Mouse (Mus musculus): Measurements from ENCODE around the gene Prg2. TPM values are rescaled to one million over a fixed set of nuclear protein-coding genes. Genes with fewer than 3 reads are reported as not detected.

The Prg2 gene
- total RNA-seq, 2 experiments from 2014 or later, result 5.4 to 14.4 TPM

DNA sequence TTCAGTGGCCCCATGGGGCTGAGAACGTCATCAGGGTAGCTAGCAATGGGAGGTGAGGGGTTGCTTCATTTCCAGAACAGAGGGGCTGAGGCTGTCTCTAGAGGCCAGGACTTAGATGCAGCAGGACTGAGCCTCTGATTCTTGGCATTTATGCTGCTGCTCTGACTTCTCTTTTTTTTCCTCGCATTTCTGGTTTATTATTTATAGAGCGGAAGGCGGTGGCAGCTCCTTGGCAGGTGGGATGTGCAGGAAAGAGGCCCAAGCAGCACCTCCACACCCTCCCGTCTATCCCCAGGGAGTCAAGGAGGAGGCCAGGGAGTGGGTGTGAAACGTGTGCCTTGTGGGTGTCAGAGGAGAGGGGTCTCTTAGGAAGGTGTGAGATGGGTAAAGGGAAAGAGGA, 50.7 kb downstream of the Prg2 start:
- no peak for DNase-seq

DNA sequence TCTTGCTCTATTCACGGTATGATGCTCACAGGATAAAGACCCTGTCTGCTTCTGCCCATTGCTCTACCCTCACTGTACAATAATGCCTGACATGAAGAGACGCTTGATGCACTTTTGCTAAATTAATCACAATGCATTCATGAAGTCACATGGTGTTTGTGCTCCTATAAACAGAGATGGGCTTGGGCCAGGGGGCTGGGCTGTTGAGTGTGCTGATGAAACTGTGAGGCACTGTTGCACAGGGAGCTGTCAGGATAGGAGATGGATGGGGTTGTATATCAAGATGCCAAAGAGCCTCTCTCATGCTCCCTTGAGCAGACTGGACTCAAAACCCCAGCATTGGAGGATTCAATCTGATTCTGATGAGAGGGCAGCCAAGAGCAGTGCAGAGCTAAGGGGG, 52.9 kb downstream of the Prg2 start:
- DNase-seq, result no peak

Other genes starting within 250 kb of the Prg2 start
- gene Ypel4, start 246.4 kb upstream of the Prg2 start, total RNA-seq (2021), result 1 to 10 TPM; 4.2 to 7.9 TPM
- gene Gm19426, start 236.8 kb upstream of the Prg2 start, total RNA-seq (2021), result 1 to 10 TPM; 3.1 to 7.9 TPM
- gene Serping1, start 205.0 kb upstream of the Prg2 start, total RNA-seq (2021), result 100 to 1,000 TPM in 1 of 2 experiments, 10 to 100 TPM in 1; 79.2 to 110 TPM
- gene Ube2l6, start 181.6 kb upstream of the Prg2 start, total RNA-seq (2021), result 10 to 100 TPM; 29.5 to 31.3 TPM
- gene Smtnl1, start 157.8 kb upstream of the Prg2 start, total RNA-seq (2021), result 10 to 100 TPM in 1 of 2 experiments, 1 to 10 TPM in 1; 3.8 to 21.0 TPM
- 10 to 100 TPM; 66.0 to 69.7 TPM for gene Timm10, start 153.5 kb upstream of the Prg2 start, total RNA-seq (2021)
- gene Slc43a1, start 141.6 kb upstream of the Prg2 start, total RNA-seq (2021), result 1 to 10 TPM; 7.9 to 8.0 TPM
- 1 to 10 TPM; 1.3 to 2.1 TPM for gene Rtn4rl2, start 93.8 kb upstream of the Prg2 start, total RNA-seq (2021)
- 10 to 100 TPM; 56.3 to 69.7 TPM for gene Slc43a3, start 43.9 kb upstream of the Prg2 start, total RNA-seq (2021)
- gene Prg3, start 7.8 kb downstream of the Prg2 start, total RNA-seq (2021), result under 1 TPM; 0.48 to 0.73 TPM
- 100 to 1,000 TPM; 111 to 125 TPM for gene Ssrp1, start 56.8 kb downstream of the Prg2 start, total RNA-seq (2021)
- gene P2rx3, start 57.0 kb downstream of the Prg2 start, total RNA-seq (2021), result 1 to 10 TPM in 1 of 2 experiments, under 1 TPM in 1; 0.66 to 1.0 TPM
- gene Tnks1bp1, start 67.6 kb downstream of the Prg2 start, total RNA-seq (2021), result 100 to 1,000 TPM; 102 to 111 TPM
- 100 to 1,000 TPM in 1 of 2 experiments, 10 to 100 TPM in 1; 77.0 to 167 TPM for gene Aplnr, start 155.8 kb downstream of the Prg2 start, total RNA-seq (2021)
- gene Lrrc55, start 216.7 kb downstream of the Prg2 start, total RNA-seq (2021), result 10 to 100 TPM; 13.8 to 14.8 TPM

Measured in adrenal gland, postnatal 10 days (tissue).